Mouse (Mus musculus) erythroblast, embryonic 14.5 days (primary cell): Measurements from ENCODE around the gene Kpna6.

ENCODE experiments used
- GATA1 ChIP-seq: IDR thresholded peaks from 2 replicates; pipeline ENCODE4 v1.6.1; 2012; ENCODE audit warnings: low read length, inconsistent platforms, mixed read lengths
- TAL1 ChIP-seq: IDR thresholded peaks from 3 replicates; pipeline ENCODE4 v1.6.1; 2012; ENCODE audit warnings: low read length, inconsistent platforms, mixed read lengths

DNA sequence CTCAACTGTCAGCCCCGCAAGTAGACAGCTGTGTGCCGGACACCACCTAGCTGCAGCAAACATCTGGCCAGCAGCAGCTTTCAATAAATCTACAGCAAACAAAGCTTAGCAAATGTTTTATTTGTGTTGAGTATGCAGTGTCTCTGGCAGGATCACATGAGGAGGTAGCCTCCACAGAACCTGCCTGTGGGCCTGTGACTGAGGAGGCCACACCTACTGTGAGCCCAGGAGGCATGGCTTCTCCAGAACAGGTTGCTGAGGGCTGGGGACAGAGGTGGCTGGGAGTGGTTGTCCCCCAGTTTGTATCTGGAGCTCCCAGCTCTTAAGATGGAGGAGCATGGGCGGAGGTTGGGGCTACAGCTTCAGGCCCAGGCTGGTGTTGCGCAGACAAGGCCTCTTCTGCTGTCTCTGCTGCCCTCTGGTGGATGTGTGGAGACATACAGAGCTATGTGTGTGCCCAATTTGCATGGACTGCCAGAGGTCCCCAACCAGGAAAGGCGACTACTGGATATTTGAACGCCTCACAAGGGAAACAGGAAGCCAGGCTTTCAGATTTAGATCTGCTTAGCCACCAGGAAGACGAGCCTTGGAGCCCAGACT, 64.0 kb downstream of the Kpna6 start:
- TF ChIP-seq GATA1 = no peak
- TF ChIP-seq TAL1 = no peak
